Mouse (Mus musculus): ENCODE measurements around the gene Gas2l1. TPM values are rescaled to one million over a fixed set of nuclear protein-coding genes. Genes with fewer than 3 reads are reported as not detected.

The Gas2l1 gene
- total and polyA plus RNA-seq, 3 experiments = 41.1 to 89.0 TPM; not detected in 1

DNA sequence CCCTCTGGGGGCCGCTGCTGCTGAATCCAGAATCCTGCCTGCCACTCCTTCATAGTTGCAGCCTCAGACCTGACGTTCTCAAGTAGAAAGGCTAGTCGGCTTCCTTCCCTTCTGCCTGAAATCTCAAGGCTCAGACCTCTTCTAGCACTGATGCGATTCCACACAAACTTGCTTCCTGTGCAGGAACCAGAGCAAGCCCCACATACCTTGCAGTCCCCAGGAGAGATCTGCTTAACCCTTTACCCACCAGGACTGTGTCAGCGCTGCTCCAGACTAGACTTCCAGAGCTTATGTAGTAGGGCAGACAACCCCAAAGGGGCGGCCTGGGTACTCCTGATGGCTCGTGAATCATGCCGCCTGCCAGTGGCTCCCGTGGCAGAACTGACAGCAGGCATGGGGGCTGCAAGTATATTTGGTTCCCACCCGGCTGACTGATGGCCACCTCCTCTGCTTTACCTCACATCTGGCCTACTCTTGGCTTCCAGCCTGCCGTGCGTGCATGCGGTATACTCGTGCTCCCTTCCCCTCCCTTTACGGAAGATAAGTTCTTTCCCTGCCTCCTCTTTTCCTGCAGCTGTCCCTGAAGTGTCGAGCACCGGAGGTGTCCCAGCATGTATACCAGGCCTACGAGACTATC lies 23.9 kb downstream of the Gas2l1 start:
- H3K4me1 ChIP-seq (ENCODE audit: control insufficient read depth in 1 of 2, insufficient read depth in 2 of 2, low read length in 2 of 2) = peaks cover 0 to 5% of the 10 kb centered on the region in 2 experiments; a peak in 1 of 4 replicates
- H3K36me3 ChIP-seq (ENCODE audit: control insufficient read depth in 1 of 2, insufficient read depth in 2 of 2, low read length in 2 of 2) = no peaks in the 10 kb centered on the region; a peak in 1 of 4 replicates
- H3K27ac ChIP-seq (ENCODE audit: control insufficient read depth, low read depth, low read length) = no peak overlapping the region
- TF ChIP-seq POLR2A (IDR thresholded peaks at IDR 0.05; ENCODE audit: control insufficient read depth in 1 of 2, insufficient read depth in 1 of 2, low read depth in 1 of 2, low read length in 2 of 2, poor library complexity in 1 of 2) (no peak), RCOR1 (IDR thresholded peaks at IDR 0.05; ENCODE audit: low read depth, low read length) (no peak), ELF1 (IDR thresholded peaks at IDR 0.05; ENCODE audit: low read depth, low read length) (no peak)
- no peaks in the 10 kb centered on the region for H3K27me3 ChIP-seq (ENCODE audit: control insufficient read depth in 1 of 2, insufficient read depth in 2 of 2, low read length in 2 of 2)
- H3K9me3 ChIP-seq (replicated peaks; ENCODE audit: insufficient read depth, low read length) = no peaks in the 10 kb centered on the region
- no peak for DNase-seq (ENCODE audit: low read depth, low spot score)
- no peak overlapping the region for H3K4me3 ChIP-seq (ENCODE audit: control insufficient read depth in 1 of 2, insufficient read depth in 1 of 2, low read depth in 2 of 2, low read length in 2 of 2)
- H3K9ac ChIP-seq (ENCODE audit: control insufficient read depth, low read depth, low read length, poor library complexity, severe bottlenecking) = no peak overlapping the region
- H3K79me2 ChIP-seq (ENCODE audit: control insufficient read depth, insufficient read depth, low read length, poor library complexity) = no peaks in the 10 kb centered on the region

DNA sequence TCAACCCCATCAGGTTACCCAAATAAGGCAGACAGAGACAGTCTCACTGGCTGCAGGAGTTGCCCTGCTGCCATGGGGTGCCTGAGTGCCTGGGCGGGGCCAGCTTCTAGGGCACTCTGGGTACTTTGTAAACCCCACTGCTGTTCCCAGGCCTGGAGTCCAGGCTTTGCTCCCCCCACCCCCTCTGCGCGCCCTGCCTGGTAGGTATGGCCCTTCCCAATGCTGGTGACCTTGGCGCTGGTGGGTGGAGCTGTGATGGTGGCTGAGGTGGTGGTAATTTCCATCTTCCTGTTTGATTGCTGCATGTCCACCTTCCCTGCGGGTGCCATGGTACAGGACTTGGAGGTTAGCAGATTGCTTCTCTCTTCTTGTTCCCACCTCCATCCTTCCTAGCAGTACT lies 24.5 kb downstream of the Gas2l1 start:
- H3K9ac ChIP-seq (ENCODE audit: control insufficient read depth, low read depth, low read length, poor library complexity, severe bottlenecking) = no peak overlapping the region
- H3K79me2 ChIP-seq (ENCODE audit: control insufficient read depth, insufficient read depth, low read length, poor library complexity) = no peaks in the 10 kb centered on the region
- TF ChIP-seq POLR2AphosphoS5 (IDR thresholded peaks at IDR 0.05; ENCODE audit: borderline replicate concordance, low read depth, low read length) (no peak), ZC3H11A (IDR thresholded peaks at IDR 0.05; ENCODE audit: low read depth, low read length) (no peak), USF1 (IDR thresholded peaks at IDR 0.05; ENCODE audit: low read depth, low read length) (no peak), MYC (IDR thresholded peaks at IDR 0.05; ENCODE audit: low read depth, low read length) (no peak), CHD1 (IDR thresholded peaks at IDR 0.05; ENCODE audit: low read depth, low read length) (no peak), GABPA (IDR thresholded peaks at IDR 0.05; ENCODE audit: low read depth, low read length) (no peak), KAT2A (conservative IDR thresholded peaks at IDR 0.05; ENCODE audit: low read depth, low read length) (no peak), MXI1 (IDR thresholded peaks at IDR 0.05; ENCODE audit: low read depth, low read length) (no peak), POLR2A (IDR thresholded peaks at IDR 0.05; ENCODE audit: control insufficient read depth in 1 of 2, insufficient read depth in 1 of 2, low read depth in 1 of 2, low read length in 2 of 2, poor library complexity in 1 of 2) (no peak), ETS1 (IDR thresholded peaks at IDR 0.05; ENCODE audit: low read depth, low read length) (no peak), ELF1 (IDR thresholded peaks at IDR 0.05; ENCODE audit: low read depth, low read length) (no peak), E2F4 (IDR thresholded peaks at IDR 0.05; ENCODE audit: borderline replicate concordance, low read depth, low read length) (no peak), SIN3A (IDR thresholded peaks at IDR 0.05; ENCODE audit: low read length) (no peak), POLR2AphosphoS2 (IDR thresholded peaks at IDR 0.05; ENCODE audit: low read length) (no peak), GATA1 (IDR thresholded peaks at IDR 0.05; ENCODE audit: low read depth, low read length) (no peak), MAFK (IDR thresholded peaks at IDR 0.05; ENCODE audit: borderline replicate concordance, low read depth, low read length) (no peak), TAL1 (IDR thresholded peaks at IDR 0.05; ENCODE audit: low read length) (no peak)
- no peak overlapping the region for H3K4me3 ChIP-seq (ENCODE audit: control insufficient read depth in 1 of 2, insufficient read depth in 1 of 2, low read depth in 2 of 2, low read length in 2 of 2)
- no peaks in the 10 kb centered on the region for H3K4me1 ChIP-seq (ENCODE audit: control insufficient read depth in 1 of 2, insufficient read depth in 2 of 2, low read length in 2 of 2)
- no peaks in the 10 kb centered on the region; a peak in 1 of 4 replicates for H3K36me3 ChIP-seq (ENCODE audit: control insufficient read depth in 1 of 2, insufficient read depth in 2 of 2, low read length in 2 of 2)
- no peaks in the 10 kb centered on the region for H3K9me3 ChIP-seq (replicated peaks; ENCODE audit: insufficient read depth, low read length)
- H3K27me3 ChIP-seq (ENCODE audit: control insufficient read depth in 1 of 2, insufficient read depth in 2 of 2, low read length in 2 of 2) = no peaks in the 10 kb centered on the region
- no peak overlapping the region for H3K27ac ChIP-seq (ENCODE audit: control insufficient read depth, low read depth, low read length)
- DNase-seq (ENCODE audit: low read depth, low spot score) = no peak
